Mouse (Mus musculus) midbrain, postnatal 0 days (tissue): Measurements from ENCODE around the gene Emp3. TPM values are rescaled to one million over a fixed set of nuclear protein-coding genes. Genes with fewer than 3 reads are reported as not detected.

Source experiments
- ATAC-seq: fragments of 200-750 bp; cut with Nextera tagmentation; 2 replicates; pipeline ENCODE4 v1.8.0; 2017; ENCODE audit warnings: moderate number of reproducible peaks, mild to moderate bottlenecking, moderate TSS enrichment, moderate library complexity; ENCODE audit not compliant: low FRiP score
- DNase-seq: peaks from one replicate; pipeline ENCODE4 v3.0.0-alpha.2; 2015; ENCODE audit warnings: low spot score
- H3K27ac ChIP-seq: fragments of 300-500 bp; sonication (generic); 2 replicates; pipeline ENCODE4 v1.5.1; 2014; ENCODE audit warnings: low read depth, mild to moderate bottlenecking, low read length, mixed read lengths
- H3K27me3 ChIP-seq: fragments of 300-500 bp; sonication (generic); 2 replicates; pipeline ENCODE4 v1.6.1; 2014; ENCODE audit warnings: low read length, control low read depth, mixed read lengths; ENCODE audit not compliant: insufficient read depth
- H3K36me3 ChIP-seq: fragments of 300-500 bp; sonication (generic); 2 replicates; pipeline ENCODE4 v1.6.1; 2014; ENCODE audit warnings: low read length, control low read depth, mixed read lengths; ENCODE audit not compliant: insufficient read depth
- H3K4me1 ChIP-seq: fragments of 300-500 bp; sonication (generic); 2 replicates; pipeline ENCODE4 v1.6.1; 2014; ENCODE audit warnings: mild to moderate bottlenecking, control low read depth, antibody characterized with exemption, low read length, mixed read lengths; ENCODE audit not compliant: insufficient read depth
- H3K4me2 ChIP-seq: fragments of 300-500 bp; sonication (generic); 2 replicates; pipeline ENCODE4 v1.6.1; 2014; ENCODE audit warnings: low read depth, mild to moderate bottlenecking, low read length, mixed read lengths; ENCODE audit not compliant: poor library complexity, severe bottlenecking
- H3K4me3 ChIP-seq: fragments of 300-500 bp; sonication (generic); 2 replicates; pipeline ENCODE4 v1.5.1; 2014; ENCODE audit warnings: low read depth, mild to moderate bottlenecking, low read length, moderate library complexity
- H3K9ac ChIP-seq: fragments of 300-500 bp; sonication (generic); replicated peaks from 2 replicates; pipeline ENCODE4 v1.6.1; 2014; ENCODE audit warnings: mild to moderate bottlenecking, low read length, moderate library complexity, mixed read lengths; ENCODE audit not compliant: poor library complexity, severe bottlenecking
- H3K9me3 ChIP-seq: fragments of 300-500 bp; sonication (generic); 2 replicates; pipeline ENCODE4 v1.6.1; 2016; ENCODE audit warnings: low read length, control low read depth
- CTCF ChIP-seq: IDR thresholded peaks from 2 replicates; pipeline ENCODE4 v1.5.1; 2016; ENCODE audit warnings: antibody characterized with exemption, mild to moderate bottlenecking
- WGBS: fragments of 180-500 bp; shearing (Covaris S2); extraction: QIAGEN DNeasy Blood & Tissue Kit; methylation state at CpG from one replicate; pipeline ENCODE4 v1.1.7; 2014; 5-methylcytosine and 5-hydroxymethylcytosine counted together
- polyA plus RNA-seq: library from polyadenylated mRNA; unstranded; fragments of >200 nt; fragmentation: Nextera tagmentation; extraction: Ambion mirVana; gene quantifications from 2 replicates; pipeline ENCODE4 v1.2.1, GENCODE M21; 2015
- total RNA-seq: library from RNA; depleted of rRNA; stranded (reverse); fragments of >200 nt; gene quantifications from 2 replicates; pipeline ENCODE4 v1.2.3, GENCODE M21; 2014

The Emp3 gene
- total and polyA plus RNA-seq, 2 experiments from 2014 or later: 12.8 to 36.4 TPM

DNA sequence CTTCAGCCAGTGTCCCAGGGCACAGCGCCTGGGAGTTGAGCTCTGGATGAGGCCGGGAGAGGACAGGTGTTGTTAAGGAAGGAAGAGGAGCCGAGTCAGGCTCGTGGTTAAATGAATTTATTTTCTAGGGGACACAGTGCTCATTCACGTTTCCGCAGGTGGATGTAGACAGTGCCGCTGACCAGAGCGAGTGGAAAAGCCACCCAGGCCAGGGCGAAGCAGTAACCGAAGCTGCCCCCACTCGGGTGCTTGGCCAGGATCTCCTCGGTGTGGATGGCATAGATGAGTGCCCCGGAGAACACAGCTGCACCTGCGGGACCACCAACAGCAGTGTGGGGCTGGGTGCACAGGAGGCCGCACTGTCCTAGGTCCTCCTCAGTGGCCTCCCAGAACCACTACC lies 3.3 kb downstream of the Emp3 start:
- Histone ChIP-seq H3K27ac (0 out of 2 replicates have a peak overlapping the region, but pooled peaks have one; percentile 83), H3K4me3 (no peak overlapping the region), H3K27me3 (no peaks in the 10 kb centered on the region), H3K9ac (no peak overlapping the region), H3K4me1 (peaks cover 11% of the 10 kb centered on the region), H3K36me3 (peaks cover 2% of the 10 kb centered on the region; the same call in 1 of the 2 replicates), H3K9me3 (no peaks in the 10 kb centered on the region), H3K4me2 (no peak overlapping the region)
- DNase-seq (no peak), ATAC-seq (no peak)
- 88% methylated on average over 15 of the region's 15 CpGs for WGBS
- TF ChIP-seq CTCF: no peak

- DNase-seq: no peak
- no peak for TF ChIP-seq CTCF
- ATAC-seq: peak; percentile 2; the same call in 1 of the 2 replicates
Observed at GRCm38 (mm10) chr7:45917004-45917704, 4.0 kb downstream of the Emp3 start.

DNA sequence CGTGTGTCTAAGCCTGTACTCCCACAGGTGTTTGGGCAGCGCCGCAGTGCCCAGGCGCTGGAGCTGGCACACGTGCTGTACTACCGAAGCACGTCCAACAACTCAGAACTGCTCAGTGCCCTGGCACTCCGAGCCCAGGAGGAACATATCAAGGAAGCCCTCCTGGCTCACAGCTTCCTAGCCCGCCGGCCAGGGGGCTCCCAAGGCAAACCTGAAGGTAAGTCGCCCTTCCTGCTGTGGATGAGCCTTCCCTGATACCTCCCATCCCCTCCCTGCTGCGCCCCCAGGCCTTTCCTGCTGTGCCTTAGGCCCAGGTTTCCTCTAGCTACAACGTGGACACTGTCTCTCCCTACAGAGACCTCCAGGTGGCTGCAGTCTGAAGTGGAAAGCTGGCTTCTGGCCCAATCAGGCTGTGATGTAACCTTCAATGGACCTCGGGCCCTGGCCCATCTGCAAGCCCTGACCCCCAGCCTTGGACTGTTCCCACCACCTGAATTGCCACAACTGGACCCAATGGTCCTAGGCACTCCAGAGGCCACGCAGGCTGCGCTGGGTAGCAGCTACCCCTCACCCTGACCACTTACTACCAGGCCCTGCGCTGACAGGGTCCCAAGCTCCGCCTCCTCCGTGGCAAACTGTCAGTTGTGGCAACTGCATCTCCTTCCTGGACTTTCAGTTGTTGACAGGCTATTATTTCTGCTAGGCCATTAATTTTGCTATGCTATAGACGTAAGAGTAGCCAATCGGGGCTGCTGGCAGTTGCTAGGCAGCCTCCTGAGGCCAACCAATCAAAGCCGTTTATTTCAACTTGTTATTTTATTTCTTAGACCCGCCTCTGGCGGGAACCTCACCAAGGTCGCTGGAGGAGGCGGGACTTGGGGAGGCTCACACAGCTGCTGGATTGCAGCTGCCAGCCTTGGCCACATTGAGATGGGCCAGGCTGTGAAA lies 4.9 kb downstream of the Emp3 start:
- peak; percentile 34 for TF ChIP-seq CTCF
- Histone ChIP-seq H3K36me3 (peaks cover 2% of the 10 kb centered on the region; the same call in 1 of the 2 replicates), H3K27ac (peak overlapping the region; percentile 83), H3K27me3 (no peaks in the 10 kb centered on the region), H3K4me3 (peak overlapping the region; percentile 26; the same call in 1 of the 2 replicates), H3K9me3 (no peaks in the 10 kb centered on the region), H3K4me1 (peaks cover 11% of the 10 kb centered on the region; the same call in 1 of the 2 replicates), H3K4me2 (peak overlapping the region; percentile 53), H3K9ac (peak overlapping the region; percentile 65)
- DNase-seq (peak; percentile 96), ATAC-seq (peak; percentile 90)
- WGBS: 34% methylated on average over 26 of the region's 26 CpGs

More at GRCm38 (mm10) chr7:45917004-45917704, 4.0 kb downstream of the Emp3 start:
- H3K36me3 ChIP-seq: peaks cover 2% of the 10 kb centered on the region; the same call in 1 of the 2 replicates
- H3K9me3 ChIP-seq: no peaks in the 10 kb centered on the region
- H3K9ac ChIP-seq: peak overlapping the region; percentile 48
- H3K27me3 ChIP-seq: no peaks in the 10 kb centered on the region
- WGBS: 35% methylated on average over 13 of the region's 13 CpGs
- peak overlapping the region; percentile 53 for H3K4me2 ChIP-seq
- peaks cover 11% of the 10 kb centered on the region; the same call in 1 of the 2 replicates for H3K4me1 ChIP-seq
- H3K27ac ChIP-seq: peak overlapping the region; percentile 83
- peak overlapping the region; percentile 26; the same call in 1 of the 2 replicates for H3K4me3 ChIP-seq

- no peak for TF ChIP-seq CTCF
- Histone ChIP-seq H3K9me3 (no peaks in the 10 kb centered on the region), H3K27me3 (no peaks in the 10 kb centered on the region), H3K9ac (0 out of 2 replicates have a peak overlapping the region, but pooled peaks have one; percentile 8), H3K4me3 (no peak overlapping the region), H3K4me2 (no peak overlapping the region), H3K27ac (no peak overlapping the region), H3K36me3 (peaks cover 4% of the 10 kb centered on the region; the same call in 1 of the 2 replicates), H3K4me1 (peaks cover 11% of the 10 kb centered on the region; the same call in 1 of the 2 replicates)
- 91% methylated on average over 5 of the region's 5 CpGs for WGBS
- DNase-seq (no peak), ATAC-seq (no peak)
Observed at GRCm38 (mm10) chr7:45915011-45915410, 6.2 kb downstream of the Emp3 start.

DNA sequence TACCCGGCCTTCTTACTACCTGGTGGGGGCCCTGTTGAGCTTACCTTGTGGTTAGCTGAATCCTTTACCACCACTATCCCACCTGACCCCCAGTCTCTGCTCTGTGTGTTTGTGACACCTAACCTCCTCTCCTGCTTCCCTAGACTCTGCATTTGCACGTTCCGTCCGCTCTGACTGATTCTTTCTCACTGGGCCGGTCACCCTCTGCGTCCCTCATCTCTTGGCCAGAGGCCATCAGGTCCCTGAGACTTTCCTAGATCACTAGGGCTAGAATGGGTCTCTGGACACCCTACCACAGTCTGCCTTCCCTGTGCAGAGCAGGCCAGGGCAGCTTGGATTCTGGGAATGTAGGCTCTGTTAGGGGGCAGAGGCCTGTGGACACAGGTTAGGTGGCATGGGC lies 7.1 kb downstream of the Emp3 start:
- H3K36me3 ChIP-seq: peaks cover 11% of the 10 kb centered on the region; the same call in 1 of the 2 replicates
- H3K9me3 ChIP-seq: no peaks in the 10 kb centered on the region
- no peak overlapping the region for H3K27ac ChIP-seq
- no peak for TF ChIP-seq CTCF
- H3K4me3 ChIP-seq: no peak overlapping the region
- ATAC-seq: no peak
- H3K27me3 ChIP-seq: no peaks in the 10 kb centered on the region
- no peak for DNase-seq
- H3K4me1 ChIP-seq: peaks cover 11% of the 10 kb centered on the region; the same call in 1 of the 2 replicates
- WGBS: 90% methylated on average over 6 of the region's 6 CpGs
- no peak overlapping the region for H3K4me2 ChIP-seq
- H3K9ac ChIP-seq: 0 out of 2 replicates have a peak overlapping the region, but pooled peaks have one; percentile 29
